Mouse (Mus musculus) left cerebral cortex, adult 9 months (tissue): ENCODE measurements around the gene Cntn3.
"Not testable (repeated sequence)": the region's sequence is repeated elsewhere in the genome, so short reads cannot be mapped to it uniquely, and the experiment has no call there.

ENCODE experiments used
- DNase-seq, 2 experiments: peaks; one replicate each; pipeline ENCODE4 v3.0.0; 2022; ENCODE audit warnings: low spot score in 2 of 2

The Cntn3 gene

DNA sequence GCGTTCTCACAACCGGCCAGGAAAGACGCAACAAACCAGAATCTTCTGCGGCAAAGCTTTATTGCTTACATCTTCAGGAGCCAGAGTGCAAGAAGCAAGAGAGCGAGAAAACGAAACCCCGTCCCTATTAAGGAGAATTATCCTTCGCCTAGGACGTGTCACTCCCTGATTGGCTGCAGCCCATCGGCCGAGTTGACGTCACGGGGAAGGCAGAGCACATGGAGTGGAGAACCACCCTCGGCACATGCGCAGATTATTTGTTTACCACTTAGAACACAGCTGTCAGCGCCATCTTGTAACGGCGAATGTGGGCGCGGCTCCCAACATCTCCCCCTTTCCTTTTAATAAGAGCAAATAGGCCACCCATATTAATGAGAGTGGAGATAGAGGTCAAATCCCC is at the start of gene Cntn3:
Cntn3 (minus strand) TSS at position 101 of the 400 bp plus-strand sequence.
- DNase-seq, result not testable (repeated sequence)

DNA sequence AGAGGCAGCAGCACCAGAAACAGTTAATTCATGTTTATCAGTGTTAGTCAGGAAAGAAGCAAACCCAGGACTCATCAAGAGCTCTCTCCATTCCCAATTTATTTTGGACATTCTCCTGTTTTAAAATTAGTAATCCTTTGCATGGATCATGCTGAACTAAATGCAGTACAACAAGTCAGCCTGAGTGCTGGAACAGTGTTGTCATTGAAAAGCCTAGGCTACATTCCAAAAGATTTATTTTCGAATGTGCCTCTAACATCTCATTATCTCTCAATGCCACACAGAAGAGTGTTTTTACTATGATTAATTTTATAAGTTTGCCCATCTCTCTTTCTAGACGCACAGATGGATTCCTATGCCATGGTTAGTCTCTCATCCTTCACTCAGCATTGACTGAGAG is 27.9 kb upstream of the Cntn3 start:
- DNase-seq, result peak in 1 of 2 experiments; percentile 9

DNA sequence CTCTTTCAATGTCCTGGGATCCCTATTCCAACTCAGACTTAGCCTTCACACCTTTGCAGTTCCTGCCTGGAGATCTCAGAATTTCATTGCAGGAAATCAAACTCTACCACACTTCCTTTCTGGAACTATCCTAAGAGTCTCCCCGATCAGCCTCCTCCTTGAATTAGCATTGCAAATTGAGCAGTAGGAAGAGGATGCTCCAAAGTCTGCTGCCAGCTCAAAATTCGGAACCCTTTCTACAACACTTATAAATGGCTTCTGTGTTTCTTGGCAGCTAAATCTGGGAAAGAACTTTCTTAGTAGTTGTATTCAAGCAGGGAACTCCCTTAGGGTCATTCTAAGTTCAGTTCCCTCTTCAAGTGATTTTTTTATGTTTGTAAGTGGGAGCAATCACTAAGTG is 24.9 kb upstream of the Cntn3 start:
- peak; percentile 26 to 31 for DNase-seq

DNA sequence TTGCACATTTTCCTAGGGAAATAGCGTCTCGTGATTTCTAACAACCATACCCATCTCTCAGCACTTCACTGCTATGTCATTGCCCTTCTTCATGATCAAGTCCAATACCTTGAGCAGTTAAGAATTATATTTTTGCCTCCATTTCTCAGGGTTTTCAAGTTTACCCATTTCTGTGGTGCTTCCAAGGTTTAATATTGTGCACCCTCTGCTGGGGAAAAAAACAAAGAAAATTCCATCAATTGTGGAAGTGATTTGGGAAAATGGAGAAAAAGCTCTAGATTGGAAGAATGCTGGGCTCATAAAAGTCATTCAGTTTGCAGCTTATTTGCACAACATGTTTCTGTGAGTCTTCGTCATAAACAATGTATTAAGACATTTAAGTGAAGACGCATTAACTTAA is 17.2 kb upstream of the Cntn3 start:
- peak in 1 of 2 experiments; percentile 5 for DNase-seq

DNA sequence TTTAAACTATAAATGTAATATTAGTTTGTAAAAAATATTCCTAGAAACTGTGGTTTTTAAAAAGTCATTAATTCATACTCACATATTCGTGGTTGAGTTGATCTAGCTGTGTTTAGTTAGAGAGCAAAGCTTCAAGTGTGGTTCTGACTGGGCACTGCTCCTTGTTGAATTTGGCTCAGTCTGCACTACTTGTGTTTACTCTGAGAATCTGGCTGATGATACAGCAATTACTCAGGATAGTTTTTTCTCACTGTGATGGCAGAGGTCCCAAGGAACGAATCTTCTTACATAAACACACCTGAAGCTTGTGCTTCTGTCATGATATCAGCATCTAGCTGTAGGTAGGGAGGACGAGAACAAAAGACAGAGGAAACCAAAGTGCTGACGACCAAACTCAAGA is 16.4 kb upstream of the Cntn3 start:
- no peak for DNase-seq

DNA sequence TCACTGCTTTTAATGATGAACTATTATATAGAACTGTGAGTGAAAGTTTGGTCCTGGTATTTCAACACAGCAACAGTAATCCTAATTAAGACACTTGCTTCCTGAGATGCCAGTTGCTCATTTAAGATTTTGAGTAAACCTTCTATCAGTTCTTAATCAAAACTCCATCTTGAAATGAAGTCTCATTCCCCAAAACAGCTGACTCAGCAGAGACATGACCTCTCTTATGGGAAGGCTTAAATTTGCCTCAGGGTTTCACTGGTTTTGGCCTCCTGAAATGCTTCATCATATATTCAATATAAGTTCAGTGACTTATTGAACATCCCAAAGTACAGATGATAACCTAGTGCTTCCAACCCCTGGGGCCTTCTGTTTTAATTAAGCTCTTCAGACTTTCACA is 13.2 kb upstream of the Cntn3 start:
- DNase-seq, result no peak

DNA sequence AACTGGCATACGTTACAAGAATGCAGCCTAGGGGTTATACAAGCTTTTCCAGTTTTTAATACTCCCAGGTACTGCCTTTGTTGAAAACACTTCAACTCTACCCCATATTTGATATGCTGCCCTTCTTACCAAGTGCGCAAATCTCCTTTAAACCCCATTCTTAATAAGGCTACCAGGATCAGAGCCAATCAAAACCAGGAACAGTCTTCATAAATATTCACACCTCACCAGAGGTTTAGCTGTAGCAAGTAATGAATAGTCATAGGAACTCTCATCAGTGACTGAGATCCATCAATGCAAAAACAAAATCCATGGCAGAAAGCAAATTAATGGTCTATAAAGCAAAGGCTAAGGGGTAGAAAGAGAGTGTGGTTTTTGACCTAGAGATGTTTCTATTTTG is 10.7 kb upstream of the Cntn3 start:
- no peak for DNase-seq

DNA sequence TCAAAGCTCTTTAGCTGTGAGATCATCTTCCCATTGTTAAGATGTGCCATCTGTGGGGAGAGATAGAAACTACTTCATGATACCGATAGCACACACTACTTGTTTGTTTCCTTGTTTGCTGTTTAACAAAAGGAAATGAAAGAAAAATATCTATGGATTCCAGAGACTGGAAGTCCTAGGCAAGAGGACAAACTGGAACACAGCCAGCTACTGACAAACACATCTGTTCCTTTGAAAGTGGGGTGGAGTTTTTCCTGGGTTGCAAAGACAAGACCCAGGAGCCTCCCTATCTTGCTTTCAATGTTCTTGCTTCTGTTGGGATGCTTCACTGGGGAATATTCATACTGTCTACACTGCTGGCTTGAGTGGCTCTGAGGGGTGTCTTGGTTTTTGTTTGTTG is 5.4 kb downstream of the Cntn3 start:
- DNase-seq, result no peak

DNA sequence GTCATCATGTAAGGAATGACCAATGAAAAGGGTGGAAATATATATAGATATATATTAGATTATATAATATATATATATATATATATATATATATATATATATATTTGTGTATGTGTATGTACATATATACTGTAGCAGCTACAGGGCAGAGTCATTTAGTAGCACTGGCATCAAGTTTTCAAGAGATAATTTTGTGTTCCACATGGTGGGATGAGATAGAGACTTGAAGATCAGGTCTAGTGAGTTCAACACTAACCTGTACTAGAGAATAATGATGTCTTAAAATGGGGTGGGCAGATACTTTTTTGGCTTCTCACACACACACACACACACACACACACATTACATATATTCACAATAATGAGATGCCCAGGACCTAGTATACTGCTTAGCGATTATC is 7.7 kb downstream of the Cntn3 start:
- DNase-seq, result no peak

DNA sequence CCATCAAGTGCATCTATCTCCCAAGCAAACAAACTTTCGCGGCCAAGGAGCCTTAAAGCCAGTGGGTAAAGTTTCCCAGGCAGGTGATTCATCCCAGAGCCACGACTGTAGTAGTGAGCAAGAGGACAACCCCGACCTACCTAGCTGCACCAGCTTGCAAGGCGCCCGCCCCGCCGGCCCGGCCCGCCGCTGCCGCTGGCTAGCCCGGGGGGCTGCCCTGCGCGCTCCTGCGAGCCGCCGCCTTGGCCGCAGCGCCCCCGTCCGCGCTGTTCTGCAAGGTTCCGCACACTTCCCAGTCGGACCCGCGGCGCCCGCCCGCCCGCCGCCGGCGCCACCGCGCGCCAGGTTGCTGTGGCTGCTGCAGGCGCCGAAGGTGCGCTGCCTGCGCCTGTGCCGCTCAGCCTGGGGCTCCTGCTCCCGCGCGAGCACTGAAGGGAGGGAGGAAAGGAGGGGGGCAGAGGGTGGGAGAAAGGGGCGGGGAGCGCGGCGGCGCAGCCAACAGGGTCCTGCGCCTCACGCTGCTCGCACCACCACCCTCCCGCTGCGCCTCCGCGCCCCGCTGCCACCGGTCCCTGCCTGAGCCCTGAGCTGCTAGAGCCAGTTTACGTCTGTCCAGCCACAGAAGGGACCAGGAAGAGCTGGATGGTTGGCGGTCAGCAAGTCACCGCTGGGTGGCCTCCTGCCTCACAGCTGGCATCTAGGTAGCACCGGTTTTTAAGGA is 8.7 kb downstream of the Cntn3 start:
- peak in 1 of 2 experiments; percentile 67 for DNase-seq

DNA sequence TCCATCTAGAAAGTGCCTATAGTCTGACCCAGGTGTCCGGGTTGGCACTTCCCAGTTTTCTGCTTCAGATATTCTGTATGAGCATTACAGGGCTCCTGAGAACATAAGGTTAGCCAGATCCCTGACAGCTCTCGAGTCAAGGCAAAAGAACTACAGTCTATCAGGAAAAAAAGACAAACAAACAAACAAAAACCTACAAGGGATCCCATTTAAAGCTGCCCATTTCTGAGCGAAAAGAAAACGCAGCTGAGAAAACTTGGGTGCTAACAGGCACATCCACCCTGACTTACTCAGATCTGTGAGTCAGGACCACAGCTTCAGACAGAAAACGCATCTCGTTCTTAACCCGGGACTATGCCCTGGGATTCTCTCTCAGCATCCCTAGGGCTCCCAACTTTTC is 9.5 kb downstream of the Cntn3 start:
- no peak for DNase-seq

DNA sequence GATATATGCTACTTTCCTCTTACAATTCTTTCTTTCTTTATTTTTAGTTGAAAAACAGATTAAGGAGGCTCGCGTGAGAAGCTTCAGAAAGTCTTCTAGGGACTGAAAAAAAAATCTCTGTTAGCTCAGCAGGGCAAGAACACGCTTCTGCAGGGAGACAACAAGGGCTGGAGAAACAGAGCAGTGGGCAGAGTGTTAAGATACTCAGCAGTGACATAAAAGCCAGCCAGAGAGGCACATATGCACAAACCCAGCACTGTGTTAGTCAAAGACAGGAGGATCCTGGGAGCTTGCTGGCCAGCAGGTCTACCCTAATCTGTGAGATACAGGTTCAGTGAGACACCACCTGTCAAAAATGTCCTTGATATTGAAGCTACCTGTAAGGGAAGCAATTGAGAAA is 15.4 kb downstream of the Cntn3 start:
- DNase-seq, result peak in 1 of 2 experiments; percentile 35

DNA sequence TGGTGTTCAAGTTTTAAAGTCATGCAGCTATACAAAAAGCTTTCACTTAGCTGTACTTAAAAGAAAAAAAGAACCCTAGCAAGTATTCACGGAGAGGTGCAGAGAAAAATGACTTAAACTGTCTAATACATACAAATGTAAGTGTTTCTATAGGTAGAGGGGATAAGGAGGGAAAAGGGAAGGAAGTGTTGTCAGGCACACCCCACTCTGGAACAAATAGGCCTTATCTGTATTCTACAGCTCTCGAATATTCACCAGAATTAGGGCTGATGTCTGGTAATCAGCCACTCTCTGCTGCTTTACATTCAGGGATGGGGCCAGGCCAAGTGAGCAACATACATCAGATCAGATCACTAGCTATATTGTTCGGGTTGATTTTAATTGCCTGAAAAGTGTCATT is 16.4 kb downstream of the Cntn3 start:
- no peak for DNase-seq

DNA sequence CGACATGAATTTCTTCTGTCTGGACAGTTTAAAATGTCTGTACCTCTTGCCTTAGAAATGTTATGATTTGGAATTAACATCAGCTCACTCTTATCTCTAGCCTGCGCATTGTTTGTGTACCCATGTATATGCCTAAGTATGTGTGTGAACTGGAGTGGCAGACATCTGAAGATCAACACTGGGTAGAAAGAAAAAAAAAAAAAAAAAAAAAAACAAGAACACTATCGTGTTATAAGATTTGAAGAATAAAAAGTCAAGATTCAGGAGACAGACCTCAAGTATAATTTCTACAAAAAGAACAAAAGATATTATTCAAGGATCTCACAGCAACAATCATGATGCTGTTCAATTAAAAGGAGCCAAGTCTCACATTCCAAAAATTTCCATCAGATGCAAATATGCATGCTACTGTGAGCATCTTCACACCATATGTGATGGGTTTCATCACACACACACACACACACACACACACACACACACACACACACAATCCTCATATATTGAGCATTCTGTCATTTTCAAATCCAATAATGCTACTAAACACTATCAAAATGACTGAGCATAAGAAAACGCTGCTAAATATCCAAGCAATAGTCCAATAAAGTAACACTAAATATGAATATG is 17.0 kb downstream of the Cntn3 start:
- DNase-seq, result no peak

DNA sequence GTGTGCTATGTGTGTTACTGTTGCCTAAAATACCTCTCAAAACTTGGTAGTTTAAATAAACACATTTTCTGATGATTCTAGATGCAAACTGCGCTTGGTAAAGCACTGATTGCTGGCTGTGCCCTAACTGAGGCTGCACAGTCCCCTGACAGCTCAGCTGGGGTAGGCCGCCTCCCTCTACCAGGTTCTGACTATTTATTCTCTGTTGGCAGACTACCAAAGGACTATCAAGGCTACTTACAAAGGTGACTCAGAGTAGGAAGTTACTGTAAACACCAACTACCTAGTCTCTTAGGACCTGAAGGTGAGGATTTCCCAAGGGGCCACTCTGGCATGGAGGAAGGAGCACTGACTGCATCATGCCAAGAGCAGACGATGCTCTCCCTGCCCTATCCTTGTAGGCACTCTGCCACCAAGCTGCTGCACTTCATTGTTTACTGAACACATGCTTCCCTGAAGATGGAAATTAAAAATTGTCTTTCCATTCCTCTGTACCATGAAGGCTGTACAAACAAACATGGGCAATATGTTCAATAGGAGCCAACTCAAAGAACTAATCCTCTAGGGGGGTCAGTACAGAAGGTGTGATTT is 17.7 kb downstream of the Cntn3 start:
- no peak for DNase-seq

DNA sequence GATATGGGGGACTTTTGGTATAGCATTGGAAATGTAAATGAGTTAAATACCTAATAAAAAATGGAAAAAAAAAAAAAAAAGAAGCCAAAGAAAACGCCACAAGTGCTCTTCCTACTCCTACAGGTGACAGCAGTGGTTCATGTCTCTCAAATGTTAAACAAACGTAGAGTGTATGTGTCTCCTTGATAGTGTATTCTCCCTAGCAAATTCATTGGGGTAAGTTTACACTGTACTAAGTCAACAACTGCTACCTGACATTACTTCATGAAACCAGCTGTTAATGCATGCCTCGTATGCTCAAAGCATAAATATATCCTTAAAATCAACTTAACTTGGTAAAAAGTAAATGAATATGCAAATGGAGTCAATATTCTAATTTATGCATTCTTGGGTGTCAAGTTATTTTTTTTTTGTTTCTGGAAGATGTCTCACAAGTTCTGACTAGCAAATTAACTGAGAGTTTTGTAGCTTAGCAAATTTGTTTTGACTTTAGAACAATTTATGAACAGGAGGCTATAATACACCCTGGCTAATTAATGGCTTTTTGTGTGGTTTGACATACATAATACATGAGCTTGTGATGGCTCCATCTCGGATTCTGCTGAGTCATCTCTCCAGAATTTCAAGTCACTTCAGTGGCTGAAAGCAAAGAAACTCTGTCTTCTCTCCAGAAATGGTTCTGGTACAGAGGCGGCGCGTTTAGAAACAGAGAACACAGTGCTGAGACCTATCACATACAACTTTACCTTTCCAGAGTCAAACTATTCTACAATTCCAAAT is 31.1 kb downstream of the Cntn3 start:
- DNase-seq, result no peak

DNA sequence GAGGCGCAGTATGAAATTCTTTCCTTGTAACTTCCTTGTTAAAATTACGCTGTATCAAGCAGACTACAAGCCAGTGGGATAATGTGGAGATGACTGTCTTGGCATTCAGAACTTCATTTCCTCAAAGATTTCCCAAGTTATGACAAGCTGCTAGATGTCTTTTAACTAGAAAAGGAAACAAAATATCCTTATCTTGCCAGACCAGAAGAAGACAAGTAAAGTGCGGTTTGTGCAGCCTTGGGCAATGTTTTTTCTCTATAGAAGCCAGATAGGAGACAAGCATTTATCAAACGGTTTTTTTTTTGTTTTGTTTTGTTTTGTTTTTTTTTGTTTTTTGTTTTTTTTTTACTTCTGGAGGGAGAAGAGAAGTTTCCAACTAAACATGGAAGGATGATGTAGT is 37.3 kb downstream of the Cntn3 start:
- no peak for DNase-seq

DNA sequence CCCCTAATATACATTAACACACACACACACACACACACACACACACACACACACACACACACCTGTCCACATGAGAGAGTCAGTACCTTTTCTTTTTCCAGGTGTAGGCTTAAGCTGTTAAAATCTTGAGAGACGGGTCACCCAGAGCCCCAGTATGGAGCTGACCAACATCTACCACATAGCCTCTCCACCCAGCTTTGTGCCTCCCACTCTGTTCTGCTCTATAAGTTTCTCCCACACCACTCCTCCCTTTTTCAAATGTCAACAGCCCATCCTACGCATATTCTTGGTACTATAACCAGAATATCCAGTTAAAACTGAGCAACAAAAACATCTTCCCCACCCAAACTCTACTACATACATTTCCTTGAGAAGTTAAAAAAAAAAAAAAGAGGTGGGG is 49.9 kb downstream of the Cntn3 start:
- no peak for DNase-seq

DNA sequence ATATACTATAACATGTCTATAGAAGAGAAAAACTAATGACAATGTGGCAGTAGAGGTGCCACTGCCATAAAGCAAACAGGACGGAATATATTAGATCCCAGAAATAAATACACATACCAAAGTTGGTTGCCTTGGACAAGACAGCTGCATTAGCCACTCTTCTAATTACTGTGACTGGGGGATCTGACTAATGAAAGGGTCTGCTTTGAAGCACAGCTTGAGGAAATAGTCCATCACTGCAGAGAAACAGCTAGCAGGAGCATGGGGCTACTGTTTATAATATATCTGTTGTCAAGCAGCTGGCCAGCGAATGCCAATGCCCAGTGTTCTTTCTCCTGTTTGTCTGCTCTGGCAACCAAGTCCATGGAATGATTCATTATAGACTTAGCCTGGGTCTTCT is 51.9 kb downstream of the Cntn3 start:
- no peak for DNase-seq

DNA sequence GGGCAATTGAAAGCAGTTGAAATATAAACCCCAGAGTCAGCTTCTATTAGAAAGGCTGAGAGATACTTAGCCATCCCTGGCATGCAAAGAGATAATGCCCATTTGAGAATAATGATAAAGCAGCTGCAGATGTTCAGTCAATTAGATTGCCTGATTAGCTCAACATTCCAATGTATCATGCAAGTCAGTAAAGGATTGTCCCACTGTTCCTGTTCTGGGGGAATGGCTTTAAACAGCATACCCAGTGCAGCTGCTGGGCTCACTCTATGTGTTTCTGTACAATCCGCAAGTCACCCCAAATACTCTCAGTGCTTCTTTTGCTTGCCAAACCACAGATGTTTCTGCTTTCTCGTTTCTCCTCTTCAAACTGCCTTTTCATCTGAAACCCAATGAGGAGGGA is 57.7 kb downstream of the Cntn3 start:
- no peak for DNase-seq

DNA sequence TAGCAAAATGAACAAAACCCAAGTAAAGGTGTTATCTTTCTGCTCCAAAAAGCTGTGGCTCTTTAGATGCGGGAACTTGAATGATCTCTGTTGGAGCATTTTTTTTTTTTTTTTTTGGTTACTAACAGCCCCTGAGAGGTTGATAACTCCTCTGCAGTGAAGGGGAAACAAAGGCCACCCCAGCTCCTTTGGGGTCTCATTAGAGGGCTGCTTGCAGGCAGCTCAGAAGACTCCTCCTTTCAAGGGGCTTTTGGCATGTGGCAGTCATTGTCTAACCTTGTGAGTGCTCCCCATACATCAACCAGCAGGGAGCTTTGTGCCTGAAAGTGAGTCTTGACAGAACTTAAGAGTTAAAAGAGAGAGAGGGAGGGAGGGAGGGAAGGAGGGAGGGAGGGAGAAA is 60.8 kb downstream of the Cntn3 start:
- DNase-seq, result no peak

DNA sequence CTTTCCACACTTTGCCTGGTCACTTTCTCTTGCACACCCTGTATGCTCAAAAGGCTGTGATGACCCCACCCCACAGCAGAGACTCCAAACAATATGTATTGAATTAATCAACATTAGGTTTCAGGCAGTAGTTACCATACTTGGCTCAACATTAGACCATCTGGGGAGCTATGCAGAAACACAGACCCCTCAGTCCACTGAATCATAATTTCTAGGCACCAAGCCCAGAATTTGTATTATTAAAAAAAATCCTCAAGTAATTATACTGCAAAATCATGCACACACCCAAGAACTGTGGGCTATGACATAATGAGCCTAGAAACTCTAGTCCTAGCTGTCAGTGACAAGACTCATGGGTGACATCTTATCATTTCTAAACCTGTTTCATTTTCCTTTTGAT is 87.4 kb downstream of the Cntn3 start:
- no peak for DNase-seq
